Mouse (Mus musculus): ENCODE results near the gene Pebp1. TPM values are rescaled to one million over a fixed set of nuclear protein-coding genes. Genes with fewer than 3 reads are reported as not detected.

Pebp1 gene
- polyA plus RNA-seq, 1 experiment: not detected

DNA sequence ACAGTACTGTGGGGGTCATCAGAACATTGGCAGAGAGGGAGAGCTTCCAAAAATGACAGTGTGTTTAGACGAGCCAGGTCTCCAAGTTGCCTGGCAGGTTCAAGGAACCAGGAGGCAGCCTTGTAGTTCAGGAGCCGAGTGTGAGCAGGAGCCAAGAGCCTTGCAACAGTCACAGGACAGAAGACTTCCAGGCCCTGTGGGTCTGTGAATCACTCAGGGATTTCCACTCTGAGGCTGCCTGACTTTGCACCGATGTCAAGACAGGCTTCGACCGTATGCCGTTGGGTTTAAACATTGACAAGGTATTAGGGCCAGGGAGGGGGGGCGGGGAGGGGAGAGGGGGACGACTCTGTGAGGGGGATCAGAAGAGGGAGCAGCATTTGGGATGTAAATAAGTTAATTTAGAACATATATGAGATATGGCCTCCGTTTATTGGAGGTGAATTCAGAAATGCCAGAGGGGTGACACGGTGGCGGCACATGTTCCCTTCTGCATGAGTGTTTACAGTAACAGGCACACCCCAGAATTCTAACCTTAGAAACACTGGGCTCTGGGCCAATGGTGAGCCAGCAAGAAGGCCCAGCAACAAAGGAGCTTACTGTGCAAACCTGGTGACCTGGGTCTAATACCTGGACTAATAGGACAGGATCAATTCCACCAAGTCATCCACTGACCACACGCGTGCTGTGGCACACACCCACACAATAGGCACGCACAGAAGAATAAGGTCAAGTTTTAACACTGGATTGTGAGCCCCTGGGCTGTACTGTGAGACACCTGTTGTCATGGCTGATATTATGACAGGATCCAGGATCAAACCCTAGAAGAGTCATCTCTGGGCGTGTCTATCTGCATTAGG is 8.4 kb downstream of the Pebp1 start:
- 74% methylated on average over 15 of the region's 15 CpGs for WGBS
- H3K4me1 ChIP-seq (ENCODE audit: control insufficient read depth, insufficient read depth, low read length): peaks cover 4% of the 10 kb centered on the region
- H3K27ac ChIP-seq (ENCODE audit: insufficient read depth, low read depth, low read length): no peak overlapping the region
- TF ChIP-seq POLR2A (IDR thresholded peaks at IDR 0.05; ENCODE audit: insufficient read depth, low read depth, low read length) (no peak), CTCF (IDR thresholded peaks at IDR 0.05; ENCODE audit: insufficient read depth, low read depth, low read length) (no peak)
- no peak overlapping the region for H3K4me3 ChIP-seq (ENCODE audit: insufficient read depth, low read depth, low read length)

DNA sequence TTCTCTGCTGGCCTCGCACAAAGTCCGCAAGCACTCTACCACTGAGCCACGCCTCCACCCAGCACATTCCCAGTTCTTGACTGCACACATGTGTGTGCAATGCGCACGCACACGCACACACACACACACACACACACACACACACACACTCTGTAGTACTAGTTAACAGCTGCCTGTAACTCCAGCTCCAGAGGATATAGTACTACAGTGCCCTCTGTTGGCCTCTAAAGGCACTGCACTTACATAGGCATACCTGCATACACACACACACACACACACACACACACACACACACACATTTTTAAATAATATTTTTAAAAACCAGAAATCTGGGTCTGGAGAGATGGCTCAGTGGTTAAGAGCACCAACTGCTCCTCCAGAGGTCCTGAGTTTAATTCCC is 9.6 kb downstream of the Pebp1 start:
- 91% methylated on average over 6 of the region's 6 CpGs for WGBS
- H3K4me1 ChIP-seq (ENCODE audit: control insufficient read depth, insufficient read depth, low read length): peaks cover 4% of the 10 kb centered on the region; the same call in 1 of the 2 replicates
- H3K4me3 ChIP-seq (ENCODE audit: insufficient read depth, low read depth, low read length): no peak overlapping the region
- no peak overlapping the region for H3K27ac ChIP-seq (ENCODE audit: insufficient read depth, low read depth, low read length)
- TF ChIP-seq POLR2A (IDR thresholded peaks at IDR 0.05; ENCODE audit: insufficient read depth, low read depth, low read length) (no peak), CTCF (IDR thresholded peaks at IDR 0.05; ENCODE audit: insufficient read depth, low read depth, low read length) (no peak)

DNA sequence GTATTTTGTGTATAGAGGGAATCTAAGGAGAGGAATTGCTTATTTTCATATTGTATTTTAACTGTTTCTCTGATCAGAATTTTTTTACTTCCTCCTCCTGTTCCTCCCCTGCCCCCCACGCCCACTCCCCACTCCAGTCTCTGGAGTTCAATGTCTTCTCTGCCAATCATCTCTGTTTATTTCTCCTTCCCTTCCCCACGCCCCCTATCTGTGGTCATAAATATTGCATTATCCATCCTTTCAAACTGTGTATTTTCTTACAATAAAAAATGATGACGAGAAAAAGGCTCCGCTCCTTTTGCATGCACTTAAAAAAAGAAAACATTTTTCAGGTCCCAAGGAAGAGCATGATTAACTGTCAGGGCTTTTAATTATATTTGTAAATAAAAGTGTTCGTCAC is 12.6 kb downstream of the Pebp1 start:
- TF ChIP-seq POLR2A (IDR thresholded peaks at IDR 0.05; ENCODE audit: insufficient read depth, low read depth, low read length): no peak
- TF ChIP-seq CTCF (IDR thresholded peaks at IDR 0.05; ENCODE audit: insufficient read depth, low read depth, low read length): no peak
- H3K4me3 ChIP-seq (ENCODE audit: insufficient read depth, low read depth, low read length): no peak overlapping the region
- 66% methylated on average over 5 of the region's 5 CpGs for WGBS
- peaks cover 9% of the 10 kb centered on the region; the same call in 1 of the 2 replicates for H3K4me1 ChIP-seq (ENCODE audit: control insufficient read depth, insufficient read depth, low read length)
- H3K27ac ChIP-seq (ENCODE audit: insufficient read depth, low read depth, low read length): no peak overlapping the region

- Histone ChIP-seq H3K4me1 (ENCODE audit: control insufficient read depth, insufficient read depth, low read length) (peaks cover 14% of the 10 kb centered on the region; the same call in 1 of the 2 replicates), H3K27ac (ENCODE audit: insufficient read depth, low read depth, low read length) (no peak overlapping the region), H3K4me3 (ENCODE audit: insufficient read depth, low read depth, low read length) (no peak overlapping the region)
- TF ChIP-seq CTCF (IDR thresholded peaks at IDR 0.05; ENCODE audit: insufficient read depth, low read depth, low read length) (no peak), POLR2A (IDR thresholded peaks at IDR 0.05; ENCODE audit: insufficient read depth, low read depth, low read length) (no peak)
- 79% methylated on average over 14 of the region's 14 CpGs for WGBS
These were observed 15.5 kb downstream of the Pebp1 start for GRCm38 (mm10) chr5:117271945-117272344.

- Histone ChIP-seq H3K4me1 (ENCODE audit: control insufficient read depth, insufficient read depth, low read length) (peaks cover 14% of the 10 kb centered on the region; the same call in 1 of the 2 replicates), H3K4me3 (ENCODE audit: insufficient read depth, low read depth, low read length) (no peak overlapping the region), H3K27ac (ENCODE audit: insufficient read depth, low read depth, low read length) (no peak overlapping the region)
- TF ChIP-seq POLR2A (IDR thresholded peaks at IDR 0.05; ENCODE audit: insufficient read depth, low read depth, low read length) (no peak), CTCF (IDR thresholded peaks at IDR 0.05; ENCODE audit: insufficient read depth, low read depth, low read length) (no peak)
- 95% methylated on average over 12 of the region's 12 CpGs for WGBS
These were observed 18.0 kb downstream of the Pebp1 start for GRCm38 (mm10) chr5:117269395-117269794.

- peaks cover 11% of the 10 kb centered on the region; the same call in 1 of the 2 replicates for H3K4me1 ChIP-seq (ENCODE audit: control insufficient read depth, insufficient read depth, low read length)
- no peak overlapping the region for H3K4me3 ChIP-seq (ENCODE audit: insufficient read depth, low read depth, low read length)
- TF ChIP-seq POLR2A (IDR thresholded peaks at IDR 0.05; ENCODE audit: insufficient read depth, low read depth, low read length) (no peak), CTCF (IDR thresholded peaks at IDR 0.05; ENCODE audit: insufficient read depth, low read depth, low read length) (no peak)
- 48% methylated on average over 5 of the region's 5 CpGs for WGBS
- no peak overlapping the region for H3K27ac ChIP-seq (ENCODE audit: insufficient read depth, low read depth, low read length)
These were observed 18.7 kb downstream of the Pebp1 start for GRCm38 (mm10) chr5:117268749-117269148.

- 81% methylated on average over 14 of the region's 14 CpGs for WGBS
- TF ChIP-seq CTCF (IDR thresholded peaks at IDR 0.05; ENCODE audit: insufficient read depth, low read depth, low read length) (no peak), POLR2A (IDR thresholded peaks at IDR 0.05; ENCODE audit: insufficient read depth, low read depth, low read length) (no peak)
- H3K4me3 ChIP-seq (ENCODE audit: insufficient read depth, low read depth, low read length): no peak overlapping the region
These were observed 19.5 kb downstream of the Pebp1 start for GRCm38 (mm10) chr5:117267913-117268312.

GRCm38 (mm10) chr5:117264701-117265100 is 22.7 kb downstream of the Pebp1 start:
- no peak overlapping the region for H3K4me3 ChIP-seq (ENCODE audit: insufficient read depth, low read depth, low read length)
- peaks cover 5% of the 10 kb centered on the region; the same call in 1 of the 2 replicates for H3K4me1 ChIP-seq (ENCODE audit: control insufficient read depth, insufficient read depth, low read length)
- TF ChIP-seq POLR2A (IDR thresholded peaks at IDR 0.05; ENCODE audit: insufficient read depth, low read depth, low read length) (no peak), CTCF (IDR thresholded peaks at IDR 0.05; ENCODE audit: insufficient read depth, low read depth, low read length) (no peak)
- 58% methylated on average over 5 of the region's 5 CpGs for WGBS
- H3K27ac ChIP-seq (ENCODE audit: insufficient read depth, low read depth, low read length): no peak overlapping the region

More at GRCm38 (mm10) chr5:117267913-117268312, 19.5 kb downstream of the Pebp1 start:
- no peak overlapping the region for H3K27ac ChIP-seq (ENCODE audit: insufficient read depth, low read depth, low read length)
- H3K4me1 ChIP-seq (ENCODE audit: control insufficient read depth, insufficient read depth, low read length): peaks cover 11% of the 10 kb centered on the region; the same call in 1 of the 2 replicates

DNA sequence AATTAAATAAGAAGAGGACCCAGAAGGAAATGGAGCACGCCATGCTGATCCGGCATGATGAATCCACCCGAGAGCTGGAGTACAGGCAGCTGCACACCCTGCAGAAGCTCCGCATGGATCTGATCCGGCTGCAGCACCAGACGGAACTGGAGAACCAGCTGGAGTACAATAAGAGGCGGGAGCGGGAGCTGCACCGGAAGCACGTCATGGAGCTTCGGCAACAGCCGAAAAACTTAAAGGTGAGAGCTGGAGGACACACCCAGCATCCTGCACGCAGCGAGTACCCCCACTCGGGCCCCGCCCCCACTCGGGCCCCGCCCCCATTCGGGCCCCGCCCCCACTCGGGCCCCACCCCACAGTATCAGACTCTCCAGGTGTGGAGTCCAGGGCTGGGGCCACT is 23.9 kb downstream of the Pebp1 start:
- Histone ChIP-seq H3K27ac (ENCODE audit: insufficient read depth, low read depth, low read length) (no peak overlapping the region), H3K4me1 (ENCODE audit: control insufficient read depth, insufficient read depth, low read length) (no peaks in the 10 kb centered on the region), H3K4me3 (ENCODE audit: insufficient read depth, low read depth, low read length) (no peak overlapping the region)
- TF ChIP-seq CTCF (IDR thresholded peaks at IDR 0.05; ENCODE audit: insufficient read depth, low read depth, low read length): no peak
- no peak for TF ChIP-seq POLR2A (IDR thresholded peaks at IDR 0.05; ENCODE audit: insufficient read depth, low read depth, low read length)
- WGBS: 88% methylated on average over 20 of the region's 21 CpGs
